Mouse (Mus musculus) bone marrow, adult 2 months (tissue): ENCODE results near the gene Grm1. TPM values are rescaled to one million over a fixed set of nuclear protein-coding genes. Genes with fewer than 3 reads are reported as not detected.
"Not testable (repeated sequence)": the region's sequence is repeated elsewhere in the genome, so short reads cannot be mapped to it uniquely, and the experiment has no call there.

Experiments
- H3K27ac ChIP-seq: fragments of 200-500 bp; 2 replicates; pipeline ENCODE4 v1.5.1; 2012; ENCODE audit warnings: low read depth, mild to moderate bottlenecking, control low read depth, inconsistent platforms, low read length; ENCODE audit not compliant: control insufficient read depth, poor library complexity, insufficient read depth
- H3K4me1 ChIP-seq: fragments of 200-500 bp; 2 replicates; pipeline ENCODE4 v1.6.1; 2011; ENCODE audit warnings: low read length; ENCODE audit not compliant: control insufficient read depth, insufficient read depth
- H3K4me3 ChIP-seq: fragments of 200-500 bp; replicated peaks from 2 replicates; pipeline ENCODE3; 2011; ENCODE audit warnings: mild to moderate bottlenecking, low read depth, low read length, control low read depth; ENCODE audit not compliant: control insufficient read depth
- CTCF ChIP-seq: fragments of 200-500 bp; IDR thresholded peaks from 2 replicates; pipeline ENCODE4 v1.5.1; 2011; ENCODE audit warnings: low read length, control low read depth; ENCODE audit not compliant: control insufficient read depth, insufficient read depth
- POLR2A ChIP-seq: fragments of 200-500 bp; IDR thresholded peaks from 2 replicates; pipeline ENCODE4 v1.6.1; 2011; ENCODE audit warnings: low read depth, mild to moderate bottlenecking, control low read depth, low read length, borderline replicate concordance; ENCODE audit not compliant: control insufficient read depth
- WGBS: fragments of 180-500 bp; shearing (Covaris S2); methylation state at CpG from one replicate; pipeline ENCODE4 v1.1.7; 2018; 5-methylcytosine and 5-hydroxymethylcytosine counted together
- polyA plus RNA-seq: library from polyadenylated mRNA; stranded (reverse); fragments of >200 nt; gene quantifications from 2 replicates; pipeline ENCODE4 v1.2.4, GENCODE M21; 2011; ENCODE audit warnings: low replicate concordance; ENCODE audit not compliant: missing spikeins, insufficient read depth, insufficient read length

The Grm1 gene
- polyA plus RNA-seq, 1 experiment: not detected

- TF ChIP-seq POLR2A: no peak
- no peak for TF ChIP-seq CTCF
- H3K4me3 ChIP-seq: no peak overlapping the region
- no peaks in the 10 kb centered on the region for H3K4me1 ChIP-seq
- no peak overlapping the region for H3K27ac ChIP-seq
- 60% methylated on average over 2 of the region's 2 CpGs for WGBS
Observed at GRCm38 (mm10) chr10:11065136-11065535, 17.0 kb downstream of the Grm1 start.

GRCm38 (mm10) chr10:11061318-11062071, 20.7 kb downstream of the Grm1 start:
- WGBS: 72% methylated on average over 10 of the region's 10 CpGs
- Histone ChIP-seq H3K4me1 (no peaks in the 10 kb centered on the region), H3K4me3 (no peak overlapping the region), H3K27ac (no peak overlapping the region)
- TF ChIP-seq POLR2A: no peak

- WGBS: 79% methylated on average over 7 of the region's 7 CpGs
- Histone ChIP-seq H3K4me3 (no peak overlapping the region), H3K27ac (no peak overlapping the region), H3K4me1 (no peaks in the 10 kb centered on the region)
- TF ChIP-seq CTCF (no peak), POLR2A (no peak)
Observed at GRCm38 (mm10) chr10:11049361-11049760, 32.8 kb downstream of the Grm1 start.

- WGBS: 61% methylated on average over 13 of the region's 13 CpGs
- H3K27ac ChIP-seq, H3K4me3 ChIP-seq, H3K4me1 ChIP-seq: not testable (repeated sequence)
Observed at GRCm38 (mm10) chr10:11045421-11045820, 36.7 kb downstream of the Grm1 start.

- Histone ChIP-seq H3K27ac (no peak overlapping the region), H3K4me1 (no peaks in the 10 kb centered on the region), H3K4me3 (no peak overlapping the region)
- 73% methylated on average over 1 of the region's 1 CpGs for WGBS
- no peak for TF ChIP-seq POLR2A
- no peak for TF ChIP-seq CTCF
Observed at GRCm38 (mm10) chr10:11044455-11045106, 37.6 kb downstream of the Grm1 start.

- Histone ChIP-seq H3K4me1 (no peaks in the 10 kb centered on the region), H3K27ac (no peak overlapping the region), H3K4me3 (no peak overlapping the region)
- TF ChIP-seq POLR2A (no peak), CTCF (no peak)
Observed at GRCm38 (mm10) chr10:11039323-11039722, 42.8 kb downstream of the Grm1 start.

GRCm38 (mm10) chr10:11032221-11032620, 49.9 kb downstream of the Grm1 start:
- 76% methylated on average over 2 of the region's 2 CpGs for WGBS
- H3K4me1 ChIP-seq: no peaks in the 10 kb centered on the region
- TF ChIP-seq CTCF (no peak), POLR2A (no peak)
- H3K4me3 ChIP-seq: no peak overlapping the region
- H3K27ac ChIP-seq: no peak overlapping the region

- no peak for TF ChIP-seq POLR2A
- TF ChIP-seq CTCF: no peak
- Histone ChIP-seq H3K4me3 (no peak overlapping the region), H3K4me1 (no peaks in the 10 kb centered on the region), H3K27ac (no peak overlapping the region)
- 62% methylated on average over 6 of the region's 6 CpGs for WGBS
Observed at GRCm38 (mm10) chr10:11025764-11026518, 56.2 kb downstream of the Grm1 start.
